ENCODE assay signal across 20 mouse cellular contexts in the genomic region with DNA sequence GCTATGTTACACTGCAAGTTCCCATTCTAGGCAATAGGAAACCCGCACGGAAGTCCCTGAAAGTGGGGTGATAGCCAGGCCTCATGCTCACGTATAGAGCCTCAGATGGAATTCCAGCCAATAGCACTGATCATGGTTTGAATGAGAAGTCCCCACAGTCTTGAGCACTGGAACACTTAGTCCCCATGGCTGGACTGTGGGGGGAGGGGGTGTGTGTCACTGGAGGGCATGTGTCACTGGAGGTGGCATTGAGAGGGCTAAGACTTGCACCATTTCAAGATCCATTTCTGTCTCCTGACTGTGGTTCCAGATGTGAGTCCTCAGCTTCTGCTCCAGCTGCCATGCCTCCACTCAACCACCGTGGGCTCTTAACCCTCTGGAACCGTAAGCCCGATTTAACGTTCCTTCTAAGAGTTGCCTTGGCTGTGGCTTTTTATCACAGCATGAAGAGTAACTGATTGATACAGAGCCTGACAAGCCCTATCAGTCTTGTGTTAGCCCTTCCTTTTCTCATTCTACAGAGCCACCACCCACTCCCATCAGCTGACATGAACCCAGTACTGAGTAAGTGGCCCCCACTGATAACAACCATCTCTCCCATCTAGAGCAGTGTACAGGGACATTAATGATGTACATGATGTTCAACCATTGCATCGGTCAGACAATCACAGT.
DNase-seq lines count a peak whose midpoint lies in the region; ATAC-seq and TF ChIP-seq lines count a peak whose summit lies in the region.
"Had no signal": no experiment of that assay in that cellular context is flagged by ENCODE, and none has a peak within 500 bp of the region (broad histone marks: within the 10 kb centered on the region; RNA-seq: fewer than 3 reads in every experiment).

No protein-coding gene starts in this region.

- no peaks in the 10 kb centered on the region for H3K27me3 ChIP-seq in heart, embryonic 15.5 days
- no peaks in the 10 kb centered on the region for H3K27me3 ChIP-seq in heart, adult 2 months (ENCODE audit: control insufficient read depth, insufficient read depth, low read length)
- no peaks in the 10 kb centered on the region for H3K27me3 ChIP-seq in liver, embryonic 12.5 days (replicated peaks)
- no peaks in the 10 kb centered on the region for H3K27me3 ChIP-seq in liver, postnatal 0 days (ENCODE audit: insufficient read depth, low read length)
- H3K27me3 ChIP-seq in limb, embryonic 11.5 days (ENCODE audit: control insufficient read depth, insufficient read depth, low read length) = no peaks in the 10 kb centered on the region
- H3K27me3 ChIP-seq in limb, embryonic 15.5 days = no peaks in the 10 kb centered on the region
- H3K27me3 ChIP-seq: embryonic facial prominence, embryonic 12.5 days; forebrain, embryonic 15.5 days; intestine, embryonic 15.5 days; Patski had no signal

- ATAC-seq in heart, embryonic 15.5 days (replicated peaks; ENCODE audit: insufficient number of reproducible peaks, insufficient read depth, low FRiP score, low read depth) = no peak
- ATAC-seq in liver, embryonic 12.5 days = 0 out of 2 replicates have a peak, but pooled peaks have one; percentile 10
- ATAC-seq in liver, postnatal 0 days = no peak
- no peak for ATAC-seq in limb, embryonic 11.5 days (ENCODE audit: insufficient number of reproducible peaks, low FRiP score, low TSS enrichment, low read depth)
- ATAC-seq in limb, embryonic 15.5 days (ENCODE audit: insufficient number of reproducible peaks, low FRiP score, low TSS enrichment, low read depth) = no peak
- ATAC-seq: forebrain, embryonic 15.5 days; intestine, embryonic 15.5 days; Patski had no signal

- no peak overlapping the region for H3K4me2 ChIP-seq in heart, embryonic 15.5 days
- no peak overlapping the region for H3K4me2 ChIP-seq in liver, embryonic 12.5 days
- no peak overlapping the region for H3K4me2 ChIP-seq in liver, postnatal 0 days (ENCODE audit: low read depth, low read length)
- H3K4me2 ChIP-seq in limb, embryonic 11.5 days (ENCODE audit: low read depth, severe bottlenecking) = no peak overlapping the region
- no peak overlapping the region for H3K4me2 ChIP-seq in limb, embryonic 15.5 days
- H3K4me2 ChIP-seq: embryonic facial prominence, embryonic 12.5 days; forebrain, embryonic 15.5 days; hindbrain, embryonic 14.5 days; intestine, embryonic 15.5 days had no signal

- H3K9me3 ChIP-seq in heart, embryonic 15.5 days (replicated peaks) = no peaks in the 10 kb centered on the region
- H3K9me3 ChIP-seq in liver, embryonic 12.5 days (replicated peaks) = no peaks in the 10 kb centered on the region
- H3K9me3 ChIP-seq in liver, postnatal 0 days (ENCODE audit: low read length) = no peaks in the 10 kb centered on the region
- no peaks in the 10 kb centered on the region for H3K9me3 ChIP-seq in limb, embryonic 11.5 days (ENCODE audit: control insufficient read depth, low read length)
- H3K9me3 ChIP-seq in limb, embryonic 15.5 days = no peaks in the 10 kb centered on the region
- H3K9me3 ChIP-seq: embryonic facial prominence, embryonic 12.5 days; forebrain, embryonic 15.5 days; intestine, embryonic 15.5 days; midbrain, embryonic 10.5 days had no signal

- H3K27ac ChIP-seq in heart, embryonic 15.5 days = 0 out of 2 replicates have a peak overlapping the region, but pooled peaks have one; percentile 15
- no peak overlapping the region for H3K27ac ChIP-seq in heart, adult 2 months
- H3K27ac ChIP-seq in liver, embryonic 12.5 days = 0 out of 2 replicates have a peak overlapping the region, but pooled peaks have one; percentile 14
- H3K27ac ChIP-seq in liver, postnatal 0 days (ENCODE audit: low read depth) = no peak overlapping the region
- H3K27ac ChIP-seq in limb, embryonic 11.5 days (replicated peaks; ENCODE audit: low read depth, low read length) = peak overlapping the region; percentile 65; the same call in 1 of the 2 replicates
- H3K27ac ChIP-seq in limb, embryonic 15.5 days = peak overlapping the region; percentile 47; the same call in 1 of the 2 replicates
- H3K27ac ChIP-seq: embryonic facial prominence, embryonic 12.5 days; forebrain, embryonic 15.5 days; hindbrain, embryonic 14.5 days; intestine, embryonic 15.5 days; macrophage; midbrain, embryonic 10.5 days had no signal

- no peak for TF ChIP-seq EP300 in heart, adult 2 months (IDR thresholded peaks at IDR 0.05; ENCODE audit: insufficient read depth, low read depth, low read length)
- TF ChIP-seq EP300 in liver, postnatal 0 days (IDR thresholded peaks at IDR 0.05; ENCODE audit: low read depth) = no peak

- 74% methylated on average over 8 of the region's 8 CpGs for WGBS in heart, embryonic 15.5 days
- 90% methylated on average over 8 of the region's 8 CpGs for WGBS in heart, adult 2 months
- 63% methylated on average over 8 of the region's 8 CpGs for WGBS in liver, embryonic 12.5 days (ENCODE audit: insufficient replicate concordance)
- WGBS in liver, postnatal 0 days (ENCODE audit: insufficient replicate concordance) = 75% methylated on average over 8 of the region's 8 CpGs
- 74% methylated on average over 8 of the region's 8 CpGs for WGBS in limb, embryonic 11.5 days
- 50% methylated on average over 8 of the region's 8 CpGs for WGBS in limb, embryonic 15.5 days

- TF ChIP-seq POLR2A in heart, adult 2 months (IDR thresholded peaks at IDR 0.05; ENCODE audit: insufficient read depth, low read depth, low read length) = no peak

- H3K36me3 ChIP-seq in heart, embryonic 15.5 days = no peaks in the 10 kb centered on the region
- H3K36me3 ChIP-seq in heart, adult 2 months (ENCODE audit: control insufficient read depth, insufficient read depth, low read length) = no peaks in the 10 kb centered on the region
- H3K36me3 ChIP-seq in liver, embryonic 12.5 days = no peaks in the 10 kb centered on the region
- no peaks in the 10 kb centered on the region for H3K36me3 ChIP-seq in liver, postnatal 0 days (replicated peaks; ENCODE audit: insufficient read depth, low read length)
- no peaks in the 10 kb centered on the region for H3K36me3 ChIP-seq in limb, embryonic 11.5 days (ENCODE audit: control insufficient read depth, insufficient read depth, low read length)
- H3K36me3 ChIP-seq in limb, embryonic 15.5 days = no peaks in the 10 kb centered on the region
- H3K36me3 ChIP-seq: embryonic facial prominence, embryonic 12.5 days; forebrain, embryonic 15.5 days; intestine, embryonic 15.5 days; midbrain, embryonic 10.5 days had no signal

- intact Hi-C loops in heart, adult 2 months (cut with DNase I) = no loop called here

- H3K79me2 ChIP-seq in heart, adult 2 months (replicated peaks; ENCODE audit: control insufficient read depth, insufficient read depth, low read length) = no peaks in the 10 kb centered on the region

- H3K4me3 ChIP-seq in heart, embryonic 15.5 days = no peak overlapping the region
- no peak overlapping the region for H3K4me3 ChIP-seq in heart, adult 2 months
- H3K4me3 ChIP-seq in liver, embryonic 12.5 days = no peak overlapping the region
- no peak overlapping the region for H3K4me3 ChIP-seq in liver, postnatal 0 days (ENCODE audit: low read depth, low read length)
- H3K4me3 ChIP-seq in limb, embryonic 11.5 days (ENCODE audit: low read depth, low read length) = no peak overlapping the region
- no peak overlapping the region for H3K4me3 ChIP-seq in limb, embryonic 15.5 days
- H3K4me3 ChIP-seq: embryonic facial prominence, embryonic 12.5 days; forebrain, embryonic 15.5 days; intestine, embryonic 15.5 days; midbrain, embryonic 10.5 days had no signal

- no peak for TF ChIP-seq CTCF in heart, adult 2 months (IDR thresholded peaks at IDR 0.05)
- no peak for TF ChIP-seq CTCF in liver, postnatal 0 days (IDR thresholded peaks at IDR 0.05; ENCODE audit: low read depth)

- H3K9ac ChIP-seq in heart, embryonic 15.5 days = no peak overlapping the region
- H3K9ac ChIP-seq in heart, adult 2 months (ENCODE audit: low read depth, low read length) = no peak overlapping the region
- no peak overlapping the region for H3K9ac ChIP-seq in liver, embryonic 12.5 days
- H3K9ac ChIP-seq in liver, postnatal 0 days (replicated peaks) = no peak overlapping the region
- no peak overlapping the region for H3K9ac ChIP-seq in limb, embryonic 11.5 days (ENCODE audit: low read length)
- no peak overlapping the region for H3K9ac ChIP-seq in limb, embryonic 15.5 days
- H3K9ac ChIP-seq: embryonic facial prominence, embryonic 12.5 days; forebrain, embryonic 15.5 days; hindbrain, embryonic 14.5 days; intestine, embryonic 15.5 days had no signal

- no peak for DNase-seq in heart, adult 2 months
- no peak for DNase-seq in liver, postnatal 0 days
- no peak for DNase-seq in limb, embryonic 11.5 days (ENCODE audit: low spot score)
- no peak for DNase-seq in gastrocnemius, postnatal 25 days
- DNase-seq: cerebellum, adult 9-10 months; gastrocnemius, postnatal 14 days; heart, postnatal 14 days; lung, adult 18-20 months; retina, postnatal 1 day; thymus, postnatal 14 days had no signal

- H3K4me1 ChIP-seq in heart, embryonic 15.5 days (replicated peaks) = peaks cover 13% of the 10 kb centered on the region
- no peaks in the 10 kb centered on the region; the same call in 1 of the 2 replicates for H3K4me1 ChIP-seq in heart, adult 2 months (ENCODE audit: control insufficient read depth, insufficient read depth, low read length)
- peaks cover 11% of the 10 kb centered on the region for H3K4me1 ChIP-seq in liver, embryonic 12.5 days
- H3K4me1 ChIP-seq in liver, postnatal 0 days (ENCODE audit: insufficient read depth) = peaks cover 14% of the 10 kb centered on the region; the same call in 1 of the 2 replicates
- peaks cover 36% of the 10 kb centered on the region for H3K4me1 ChIP-seq in limb, embryonic 11.5 days (ENCODE audit: control insufficient read depth, insufficient read depth, low read length)
- peaks cover 36% of the 10 kb centered on the region for H3K4me1 ChIP-seq in limb, embryonic 15.5 days
- H3K4me1 ChIP-seq: forebrain, embryonic 15.5 days had no signal

Comparison
In these comparisons a context has a peak if more than half of its experiments do, and no peak if none do; other contexts are left out.
1. H3K27ac ChIP-seq: peak in heart, embryonic 15.5 days (single experiment), liver, embryonic 12.5 days (single experiment), limb, embryonic 11.5 days (single experiment) and limb, embryonic 15.5 days (single experiment); none in heart, adult 2 months (single experiment) and liver, postnatal 0 days (single experiment).